Mouse (Mus musculus) kidney, adult 2 months (tissue): ENCODE data around the gene Hmcn1.

ENCODE experiments used
- CTCF ChIP-seq: fragments of 200-500 bp; conservative IDR thresholded peaks from 2 replicates; pipeline ENCODE4 v1.5.1; 2011; ENCODE audit warnings: low read depth, mild to moderate bottlenecking, control low read depth, low read length, moderate library complexity, mixed read lengths; ENCODE audit not compliant: insufficient read depth, insufficient read length
- POLR2A ChIP-seq: fragments of 200-500 bp; IDR thresholded peaks from one replicate; pipeline ENCODE4 v1.6.1; 2011; ENCODE audit warnings: low read depth, low read length, control low read depth

GRCm38 (mm10) chr1:150535770-150536534 is 457.3 kb downstream of the Hmcn1 start:
- no peak for TF ChIP-seq CTCF
- no peak for TF ChIP-seq POLR2A
